Mouse (Mus musculus): ENCODE data around the gene Arhgef3.

DNA sequence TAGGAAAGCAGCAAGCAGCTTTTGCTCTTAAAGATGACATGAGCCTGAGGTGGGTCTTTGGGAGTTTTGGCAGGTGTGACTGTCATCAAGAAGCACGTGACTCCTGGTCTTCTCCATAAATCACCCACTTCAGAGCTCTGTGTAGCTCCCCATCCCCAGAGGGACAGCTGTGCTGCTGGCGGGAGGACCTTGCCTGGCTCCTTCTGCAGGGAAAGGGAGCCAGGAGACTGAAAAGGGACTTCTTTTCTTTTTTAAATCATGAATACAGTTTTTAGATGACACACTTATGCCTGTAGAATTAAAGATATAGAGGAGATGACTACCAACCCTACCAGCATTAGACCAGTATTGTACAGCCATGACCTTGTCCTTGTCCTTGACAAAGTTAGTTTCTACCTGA lies 113.6 kb downstream of the Arhgef3 start:
- TF ChIP-seq CTCF (IDR thresholded peaks at IDR 0.05; ENCODE audit: borderline replicate concordance, control insufficient read depth, extremely low read depth, insufficient read depth, low read length, poor library complexity) = no peak
- TF ChIP-seq POLR2A (IDR thresholded peaks at IDR 0.05; ENCODE audit: control insufficient read depth, extremely low read depth, insufficient read depth, low read length, poor library complexity) = no peak

Data from thymus, adult 2 months (tissue).